ENCODE assay signal across 8 mouse cellular contexts in genomic region chr5:74161297-74161926, GRCm38 (mm10). TPM values are rescaled to one million over a fixed set of nuclear protein-coding genes. Genes with fewer than 3 reads are reported as not detected.
DNase-seq lines count a peak whose midpoint lies in the region; ATAC-seq and TF ChIP-seq lines count a peak whose summit lies in the region.

No protein-coding gene starts in this region.

- peak overlapping the region; percentile 74 for H3K9ac ChIP-seq in heart, embryonic 13.5 days
- H3K9ac ChIP-seq in kidney, postnatal 0 days (ENCODE audit: low read depth, low read length), result no peak overlapping the region
- H3K9ac ChIP-seq in midbrain, embryonic 11.5 days (ENCODE audit: low read length), result peak overlapping the region; percentile 27; the same call in 1 of the 2 replicates

- H3K4me3 ChIP-seq in heart, embryonic 13.5 days, result peak overlapping the region; percentile 39
- H3K4me3 ChIP-seq in kidney, postnatal 0 days (replicated peaks; ENCODE audit: low read depth, low read length), result no peak overlapping the region
- H3K4me3 ChIP-seq in midbrain, embryonic 11.5 days (ENCODE audit: low read depth, low read length), result no peak overlapping the region

- TF ChIP-seq CTCF in kidney, postnatal 0 days (IDR thresholded peaks at IDR 0.05; ENCODE audit: low read depth), result no peak

- H3K4me1 ChIP-seq in heart, embryonic 13.5 days, result peaks cover 72% of the 10 kb centered on the region
- H3K4me1 ChIP-seq in kidney, postnatal 0 days (replicated peaks; ENCODE audit: insufficient read depth, low read length), result peaks cover 31% of the 10 kb centered on the region
- peaks cover 12% of the 10 kb centered on the region for H3K4me1 ChIP-seq in midbrain, embryonic 11.5 days (ENCODE audit: control insufficient read depth, insufficient read depth, low read length)

- H3K27ac ChIP-seq in heart, embryonic 13.5 days (replicated peaks), result peak overlapping the region; percentile 96
- H3K27ac ChIP-seq in kidney, postnatal 0 days, result peak overlapping the region; percentile 81
- H3K27ac ChIP-seq in midbrain, embryonic 11.5 days (ENCODE audit: low read depth, low read length), result no peak overlapping the region; the same call in 1 of the 2 replicates

- WGBS in heart, embryonic 13.5 days, result 8% methylated on average over 15 of the region's 15 CpGs
- WGBS in kidney, postnatal 0 days, result 5% methylated on average over 15 of the region's 15 CpGs
- 17% methylated on average over 15 of the region's 15 CpGs for WGBS in midbrain, embryonic 11.5 days

- no peaks in the 10 kb centered on the region for H3K27me3 ChIP-seq in heart, embryonic 13.5 days (replicated peaks)
- H3K27me3 ChIP-seq in kidney, postnatal 0 days (ENCODE audit: insufficient read depth, low read length), result no peaks in the 10 kb centered on the region
- no peaks in the 10 kb centered on the region; the same call in 1 of the 2 replicates for H3K27me3 ChIP-seq in midbrain, embryonic 11.5 days (ENCODE audit: control insufficient read depth, insufficient read depth, low read length)

- ATAC-seq in heart, embryonic 13.5 days (ENCODE audit: extremely low read depth, insufficient number of reproducible peaks, low FRiP score, low TSS enrichment), result peak; percentile 82
- ATAC-seq in kidney, postnatal 0 days (replicated peaks; ENCODE audit: low FRiP score, low read depth), result peak; percentile 79
- ATAC-seq in midbrain, embryonic 11.5 days (ENCODE audit: low FRiP score), result peak; percentile 84
- no peak for ATAC-seq in erythroid progenitor cell, adult 5-6 weeks (replicated peaks; ENCODE audit: low FRiP score, poor library complexity, severe bottlenecking)

- peak overlapping the region; percentile 65 for H3K4me2 ChIP-seq in heart, embryonic 13.5 days
- peak overlapping the region; percentile 32 for H3K4me2 ChIP-seq in kidney, postnatal 0 days (ENCODE audit: low read length)
- peak overlapping the region; percentile 36 for H3K4me2 ChIP-seq in midbrain, embryonic 11.5 days

- no peaks in the 10 kb centered on the region for H3K36me3 ChIP-seq in heart, embryonic 13.5 days
- no peaks in the 10 kb centered on the region for H3K36me3 ChIP-seq in kidney, postnatal 0 days (ENCODE audit: insufficient read depth, low read length)
- H3K36me3 ChIP-seq in midbrain, embryonic 11.5 days (ENCODE audit: control insufficient read depth, insufficient read depth, low read length), result no peaks in the 10 kb centered on the region

- 0 out of 2 replicates have a peak, but pooled peaks cover 3% of the 10 kb centered on the region for H3K9me3 ChIP-seq in heart, embryonic 13.5 days
- H3K9me3 ChIP-seq in kidney, postnatal 0 days (replicated peaks; ENCODE audit: low read length), result no peaks in the 10 kb centered on the region
- H3K9me3 ChIP-seq in midbrain, embryonic 11.5 days (ENCODE audit: control insufficient read depth, low read length), result no peaks in the 10 kb centered on the region

- peak; percentile 9 for DNase-seq in MN1 (ENCODE audit: low spot score)
- peak; percentile 87 for DNase-seq in embryo, embryonic 10 days (ENCODE audit: low spot score)
- DNase-seq in kidney, postnatal 0 days (ENCODE audit: low spot score), result peak; percentile 91
- peak; percentile 92 for DNase-seq in midbrain, embryonic 11.5 days (ENCODE audit: low spot score, missing footprints)
- no peak for DNase-seq in layer of hippocampus, postnatal 36 days
- DNase-seq in gastrocnemius, postnatal 10 days, result no peak

RNA-seq across cellular contexts. Expression of gene Rasl11b, which starts 33.7 kb away (rescaled TPM):
- polyA plus RNA-seq in heart, embryonic 13.5 days (2015; fragmentation: Nextera tagmentation; extraction: Ambion mirVana), result 79.7 and 88.1 TPM in 2 replicates
- 96.5 and 99.9 TPM in 2 replicates for polyA plus RNA-seq in kidney, postnatal 0 days (2015; fragmentation: Nextera tagmentation; extraction: Ambion mirVana)
- polyA plus RNA-seq in midbrain, embryonic 11.5 days (2014; fragmentation: Nextera tagmentation; extraction: Ambion mirVana), result 27.0 and 29.0 TPM in 2 replicates
- total RNA-seq in erythroid progenitor cell, adult 5-6 weeks (2015; ENCODE audit: low replicate concordance), result not detected in 2 replicates
- not detected in 2 replicates for total RNA-seq in erythroid progenitor cell, adult 5-6 weeks (2017; ENCODE audit: low replicate concordance)
- 10 to 100 TPM; 72.7 to 74.2 TPM for total RNA-seq in layer of hippocampus, postnatal 36 days (2021)
- total RNA-seq in gastrocnemius, postnatal 10 days (2021), result 1 to 10 TPM; 6.3 to 8.1 TPM

Comparison
In these comparisons a context has a peak if more than half of its experiments do, and no peak if none do; other contexts are left out.
1. DNase-seq: peak in MN1 (single experiment), embryo, embryonic 10 days (single experiment), kidney, postnatal 0 days (single experiment) and midbrain, embryonic 11.5 days (single experiment); none in layer of hippocampus, postnatal 36 days (0 of 2) and gastrocnemius, postnatal 10 days (single experiment).
2. RNA of gene Rasl11b, which starts 33.7 kb away (total RNA-seq): 72.7 to 74.2 TPM in layer of hippocampus, postnatal 36 days; 6.3 to 8.1 TPM in gastrocnemius, postnatal 10 days and not detected in erythroid progenitor cell, adult 5-6 weeks; every median in the first group is over 4 times any median in the second.
3. Peak in every context shown above with its lines, with median percentiles within 50 percentile points of each other: H3K4me2 ChIP-seq.